Mouse (Mus musculus) megakaryocyte, adult 5-6 weeks (primary cell): ENCODE measurements around the gene Sftpa1. TPM values are rescaled to one million over a fixed set of nuclear protein-coding genes. Genes with fewer than 3 reads are reported as not detected.

Experiments used
- ATAC-seq: 2 replicates; pipeline ENCODE4 v1.8.0; 2016; ENCODE audit warnings: mild to moderate bottlenecking, inconsistent platforms; ENCODE audit not compliant: poor library complexity, severe bottlenecking
- total RNA-seq, 2 experiments: library from RNA; stranded (forward) in 1 of 2; stranded (reverse) in 1 of 2; fragments of 153-499, 151-499 nt in 1 of 2; fragments of 221-1000, 200-1000 nt in 1 of 2; gene quantifications; 2 replicates each; pipeline versions ENCODE4 v1.2.3 to v1.2.4; 2015 to 2017

Sftpa1 gene
- not detected in 2 replicates for total RNA-seq (2015)
- not detected in 2 replicates for total RNA-seq (2017)

DNA sequence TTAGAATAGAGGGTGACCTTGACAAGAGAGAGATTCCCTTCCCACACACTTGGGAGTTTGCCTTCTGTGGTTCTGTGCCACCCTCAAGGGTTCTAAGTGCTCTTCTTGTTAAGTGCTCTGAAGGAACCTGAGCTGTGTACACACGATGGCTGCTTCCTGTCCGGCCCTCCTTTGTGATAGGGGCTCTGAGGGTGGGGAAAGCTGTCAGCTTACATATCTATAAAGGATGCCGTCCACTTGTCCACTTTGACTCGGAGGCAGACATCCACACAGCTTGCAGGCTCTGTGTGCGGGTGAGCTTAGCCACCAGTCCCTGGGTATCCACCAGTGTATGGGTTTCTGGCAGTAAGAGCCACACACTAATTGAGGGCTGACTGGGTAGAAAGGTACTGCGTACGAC, at the start of gene Sftpa1:
TSS of gene Sftpa1 (plus strand) at position 243 of the 400 bp plus-strand sequence.
- no peak for ATAC-seq

- no peak for ATAC-seq
Observed at GRCm38 (mm10) chr14:41082408-41082807, 49.2 kb upstream of the Sftpa1 start.

GRCm38 (mm10) chr14:41087509-41087908, 44.1 kb upstream of the Sftpa1 start:
- ATAC-seq, result no peak

- no peak for ATAC-seq
Observed at GRCm38 (mm10) chr14:41090777-41091176, 40.8 kb upstream of the Sftpa1 start.

GRCm38 (mm10) chr14:41094114-41094513, 37.5 kb upstream of the Sftpa1 start:
- no peak for ATAC-seq

DNA sequence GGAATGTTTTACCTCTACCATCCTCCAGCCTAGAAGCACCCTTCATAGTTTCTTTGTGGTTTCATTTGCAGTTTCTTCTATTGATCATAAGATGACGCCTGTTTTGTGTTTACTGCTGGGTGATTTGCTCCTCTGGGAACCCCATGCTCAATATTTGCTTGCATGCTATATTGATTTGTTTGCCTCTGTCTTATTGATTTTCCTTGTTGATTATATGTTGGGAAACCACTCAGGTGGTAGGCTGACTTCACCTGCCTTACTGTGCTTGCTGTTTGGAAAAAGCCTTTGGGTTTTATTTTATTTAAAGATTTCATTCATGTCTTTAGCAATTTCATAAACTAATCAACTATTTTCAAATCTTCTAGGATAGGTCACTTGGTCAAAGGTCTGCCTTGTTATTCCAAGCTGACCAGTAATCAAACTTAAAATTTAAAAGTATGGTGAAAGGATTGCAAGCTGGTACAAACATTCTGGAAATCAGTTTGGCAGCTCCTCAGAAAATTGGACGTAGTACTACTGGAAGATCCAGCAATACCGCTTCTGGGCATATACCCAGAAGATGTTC, 35.2 kb upstream of the Sftpa1 start:
- ATAC-seq, result no peak

GRCm38 (mm10) chr14:41098726-41099125, 32.9 kb upstream of the Sftpa1 start:
- ATAC-seq, result no peak

DNA sequence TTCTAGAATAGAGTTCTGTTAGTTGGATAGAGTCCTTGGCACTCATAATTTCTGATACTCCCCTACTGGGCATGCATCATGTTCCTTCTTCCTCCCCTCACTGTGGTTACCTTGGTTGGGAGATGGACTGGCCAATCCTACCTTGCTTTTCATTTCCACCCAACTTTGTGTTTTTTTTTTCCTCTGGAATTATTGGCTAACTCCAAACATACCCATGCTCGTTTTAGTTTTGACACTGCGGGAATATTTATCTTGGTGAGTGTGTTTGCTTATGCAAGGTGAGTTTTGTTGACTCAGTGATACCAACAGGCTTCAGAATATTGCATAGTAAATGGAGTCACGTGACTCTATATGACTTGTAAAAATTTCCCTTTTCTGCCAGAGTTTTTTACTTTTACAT, 30.9 kb upstream of the Sftpa1 start:
- no peak for ATAC-seq

GRCm38 (mm10) chr14:41101242-41101641, 30.3 kb upstream of the Sftpa1 start:
- no peak for ATAC-seq

DNA sequence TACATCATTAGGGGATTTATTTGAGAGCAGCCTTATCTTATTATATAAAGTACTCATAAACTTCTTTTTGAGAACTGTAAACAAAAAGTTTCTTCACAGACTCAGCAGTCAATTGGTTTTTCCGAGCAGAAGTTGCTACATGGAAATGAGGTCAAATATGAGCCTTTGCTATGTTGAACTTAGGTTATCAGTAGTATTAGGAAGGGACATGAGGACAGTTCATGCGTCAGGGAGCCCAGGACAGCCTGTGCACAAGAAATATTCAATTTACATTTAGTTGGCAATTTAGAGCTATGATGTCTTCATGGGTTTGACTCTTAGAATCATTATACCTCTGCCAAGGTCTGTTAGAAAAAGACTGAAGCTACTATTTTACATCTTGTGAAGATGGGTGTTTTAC, 29.3 kb upstream of the Sftpa1 start:
- ATAC-seq, result no peak

- ATAC-seq, result no peak
Observed at GRCm38 (mm10) chr14:41104853-41105444, 26.6 kb upstream of the Sftpa1 start, which contains the start of gene Mat1a. Mat1a (plus strand) TSS chr14:41105035.

DNA sequence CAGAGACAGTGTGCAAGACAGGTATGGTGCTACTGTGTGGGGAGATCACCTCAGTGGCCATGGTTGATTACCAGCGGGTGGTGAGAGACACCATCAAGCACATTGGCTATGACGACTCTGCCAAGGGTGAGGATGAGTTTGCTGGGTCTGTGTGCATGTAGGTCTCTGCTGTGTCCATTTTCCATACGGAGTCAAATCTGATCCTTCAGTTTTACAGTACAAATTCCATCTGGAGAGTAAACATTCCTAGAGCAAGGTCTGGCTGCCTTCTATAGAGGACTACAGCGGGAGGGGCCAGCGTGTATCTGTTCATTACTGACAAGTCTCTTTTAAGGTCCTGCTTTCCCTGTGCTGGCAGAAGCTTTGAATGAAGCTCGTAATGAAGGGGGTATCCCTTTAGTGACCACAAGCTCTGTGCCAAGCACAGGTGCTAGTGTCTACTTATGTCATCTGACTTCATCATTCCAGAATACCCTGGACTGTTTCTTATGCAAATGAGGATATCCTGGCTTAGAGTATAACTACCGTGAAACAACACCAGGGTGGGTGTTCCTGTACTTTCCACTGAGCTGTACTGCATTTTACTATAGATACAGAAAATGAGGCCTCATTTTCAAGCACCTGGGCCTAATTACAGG, 20.4 kb upstream of the Sftpa1 start:
- ATAC-seq, result no peak

GRCm38 (mm10) chr14:41112944-41113343, 18.6 kb upstream of the Sftpa1 start:
- ATAC-seq, result no peak

GRCm38 (mm10) chr14:41116271-41116670, 15.3 kb upstream of the Sftpa1 start:
- no peak for ATAC-seq

GRCm38 (mm10) chr14:41124683-41125082, 6.9 kb upstream of the Sftpa1 start:
- no peak for ATAC-seq

- ATAC-seq, result no peak
Observed at GRCm38 (mm10) chr14:41127997-41128396, 3.6 kb upstream of the Sftpa1 start.

DNA sequence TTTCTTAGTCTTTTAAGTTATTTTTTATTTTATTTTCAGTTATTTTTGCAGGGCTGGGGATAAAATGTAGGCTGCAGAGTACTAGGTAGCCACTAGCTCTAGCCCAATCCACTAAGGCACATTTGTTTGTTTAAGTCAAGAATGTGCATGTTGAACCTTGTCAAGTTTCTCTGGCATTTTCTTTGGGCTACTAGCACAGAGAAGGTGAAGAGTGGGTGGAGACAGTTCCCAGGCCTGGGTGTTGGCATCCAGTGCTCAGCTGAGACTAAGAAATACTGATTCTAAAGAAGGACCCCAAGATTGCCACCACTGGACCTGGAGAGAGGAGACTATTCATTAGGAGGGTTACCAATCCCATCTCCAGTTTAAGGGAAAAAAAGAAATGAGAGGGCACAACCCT, 5.4 kb downstream of the Sftpa1 start:
- no peak for ATAC-seq

GRCm38 (mm10) chr14:41140686-41141085, 9.1 kb downstream of the Sftpa1 start:
- ATAC-seq, result no peak

DNA sequence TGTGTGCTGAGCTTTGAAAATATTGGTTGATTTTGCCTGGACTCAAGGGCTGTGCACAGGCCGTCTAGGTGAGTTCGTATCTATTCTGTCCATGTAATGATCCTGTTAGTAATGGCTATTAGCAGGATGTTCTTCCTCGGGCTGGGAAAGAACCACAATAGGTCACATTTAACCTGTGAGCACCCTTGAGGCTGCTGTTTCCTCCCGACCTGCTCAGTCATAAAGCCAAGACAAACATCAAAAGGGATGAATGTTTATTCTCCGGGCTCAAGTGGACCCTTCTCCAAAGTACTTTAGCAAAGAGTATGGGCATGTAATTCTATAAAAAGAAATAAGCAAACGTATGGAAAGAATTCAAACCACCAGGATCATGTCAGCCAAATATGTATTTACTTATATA, 14.5 kb downstream of the Sftpa1 start:
- no peak for ATAC-seq

DNA sequence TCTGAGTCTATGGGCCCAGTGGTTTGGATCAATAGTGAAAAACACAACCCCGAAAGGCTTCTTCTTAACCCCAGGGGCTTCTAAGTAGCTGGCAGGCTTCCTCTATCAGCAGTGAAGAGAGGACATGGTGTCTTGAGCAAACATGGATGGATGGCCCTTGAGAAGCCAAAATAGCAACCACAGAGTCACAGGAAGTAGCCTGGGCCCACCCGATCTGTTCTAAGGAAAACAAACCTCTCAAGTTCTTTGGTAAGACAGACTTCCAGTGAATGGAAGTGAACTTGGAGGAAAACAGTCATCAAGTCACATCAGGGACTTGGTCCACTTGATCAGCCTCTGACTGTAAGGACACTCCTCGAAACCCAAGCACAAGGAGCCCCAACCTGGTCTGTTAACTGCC, 15.3 kb downstream of the Sftpa1 start:
- no peak for ATAC-seq

DNA sequence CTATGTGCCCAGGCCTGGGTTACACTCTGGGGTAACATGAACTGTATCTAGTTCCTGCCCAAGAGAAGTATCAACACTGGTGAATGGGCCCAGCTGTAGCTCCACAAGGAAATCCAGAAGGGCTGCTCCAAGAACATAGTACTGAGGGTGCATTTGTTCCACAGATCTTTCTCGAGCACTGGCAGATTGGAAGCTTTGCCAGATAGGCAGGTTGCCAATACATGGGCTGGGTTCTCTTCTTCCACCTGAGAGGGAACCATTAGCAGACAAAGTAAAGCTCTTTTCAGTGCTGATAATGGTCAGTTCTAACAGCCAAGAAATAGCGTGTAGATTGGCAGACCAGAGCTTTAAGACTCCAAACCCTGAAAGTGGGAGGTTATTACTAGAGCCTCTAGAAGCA, 15.8 kb downstream of the Sftpa1 start:
- no peak for ATAC-seq

DNA sequence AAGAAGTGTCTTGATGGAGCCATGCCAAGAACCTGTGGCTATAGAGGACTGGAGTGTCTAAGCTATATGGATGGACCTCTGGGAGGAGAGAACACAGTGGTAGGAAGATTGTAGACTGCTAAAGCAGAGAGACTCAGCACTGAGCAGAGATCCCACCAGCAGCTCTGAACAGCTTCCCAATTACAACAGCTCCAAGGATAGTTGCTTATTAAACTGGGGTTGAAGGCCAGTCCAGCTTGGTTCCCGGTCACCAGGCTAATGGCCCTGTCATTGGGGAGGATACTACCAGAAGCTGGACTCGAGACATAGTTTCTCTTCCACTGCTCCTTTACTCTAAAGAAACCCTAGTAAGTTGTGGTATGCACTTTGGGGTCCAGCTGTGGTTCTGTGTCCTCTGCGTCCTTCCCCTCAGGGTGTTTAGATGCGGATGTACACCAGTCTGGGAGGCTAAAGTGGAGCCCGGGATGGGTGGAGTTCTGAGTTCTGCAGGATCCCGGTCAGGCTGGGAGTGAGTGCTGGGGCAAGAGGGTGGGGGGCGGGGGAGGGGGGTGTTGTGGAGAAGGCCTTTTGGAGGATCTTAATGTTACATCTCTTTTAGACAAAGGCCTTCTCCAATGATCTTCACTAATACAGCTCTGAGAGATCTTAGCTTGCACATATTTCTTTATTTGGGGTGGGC, 19.8 kb downstream of the Sftpa1 start, which contains the start of gene Mbl1:
TSS of gene Mbl1 (plus strand) at position 239 of the 679 bp plus-strand sequence.
- ATAC-seq, result no peak
